Mouse (Mus musculus): ENCODE data around the gene Dbndd1. TPM values are rescaled to one million over a fixed set of nuclear protein-coding genes. Genes with fewer than 3 reads are reported as not detected.
"Not testable (repeated sequence)": the region's sequence is repeated elsewhere in the genome, so short reads cannot be mapped to it uniquely, and the experiment has no call there.

The Dbndd1 gene
- polyA plus RNA-seq (2015; fragmentation: Nextera tagmentation; extraction: Ambion mirVana), result 67.0 and 84.1 TPM in 2 replicates

DNA sequence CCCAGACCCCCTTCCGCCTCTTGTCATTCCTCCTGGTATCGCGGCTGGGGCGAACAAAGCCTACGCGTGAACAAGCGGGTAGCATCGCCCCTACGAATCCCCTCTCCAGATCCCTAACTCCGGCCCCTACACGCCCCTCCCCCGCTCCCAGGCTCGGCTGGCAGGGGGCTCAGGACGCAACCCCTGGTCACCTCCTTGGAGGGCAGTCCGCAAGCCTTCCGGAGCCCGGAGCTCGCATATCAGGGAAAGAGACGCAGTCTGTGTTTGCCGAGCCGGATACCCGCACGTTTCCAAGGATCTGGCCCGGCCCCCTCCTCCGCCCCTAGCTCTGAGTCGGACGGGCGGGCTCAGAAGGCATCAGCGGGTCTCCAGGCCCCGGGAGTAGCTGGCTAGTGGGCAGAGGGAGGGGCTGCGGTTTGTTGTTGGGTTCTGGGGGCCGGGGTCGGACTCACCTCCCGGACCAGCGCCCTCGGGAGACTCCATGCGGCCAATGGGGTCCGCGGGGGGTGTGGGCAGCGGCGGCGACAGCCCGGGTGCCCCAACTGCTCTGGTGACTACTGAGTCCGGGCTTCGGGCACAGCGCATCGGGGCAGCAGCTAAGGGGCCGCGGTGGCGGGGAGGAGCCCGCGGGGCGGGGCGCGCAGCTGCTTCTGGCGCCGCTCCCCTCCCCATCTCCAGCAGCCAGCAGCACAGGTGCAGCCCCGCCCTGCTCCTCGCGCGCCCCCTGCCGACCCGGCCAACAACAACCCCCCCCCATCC, at the start of gene Dbndd1:
Gene Dbndd1 (minus strand): TSS at position 683 of the 759 bp plus-strand sequence.
- H3K4me3 ChIP-seq (replicated peaks), result peak within 1 kb of the TSS; percentile 91
- H3K27ac ChIP-seq (replicated peaks), result peak within 1 kb of the TSS; percentile 93
- peak; percentile 70 for ATAC-seq (ENCODE audit: low FRiP score)
- H3K36me3 ChIP-seq, result peaks cover 7% of the 10 kb centered on the region
- H3K9ac ChIP-seq (replicated peaks), result peak within 1 kb of the TSS; percentile 81
- under 1% methylated on average over 44 of the region's 63 CpGs for WGBS
- H3K9me3 ChIP-seq (replicated peaks), result no peaks in the 10 kb centered on the region
- peaks cover 46% of the 10 kb centered on the region for H3K4me1 ChIP-seq
- 0 out of 2 replicates have a peak, but pooled peaks cover 3% of the 10 kb centered on the region for H3K27me3 ChIP-seq (replicated peaks)
- H3K4me2 ChIP-seq, result peak within 1 kb of the TSS; percentile 80

- H3K9me3 ChIP-seq (replicated peaks); H3K27me3 ChIP-seq (replicated peaks); H3K27ac ChIP-seq (replicated peaks); H3K4me1 ChIP-seq; ATAC-seq (ENCODE audit: low FRiP score); H3K4me2 ChIP-seq; H3K9ac ChIP-seq (replicated peaks); H3K4me3 ChIP-seq (replicated peaks); H3K36me3 ChIP-seq: not testable (repeated sequence)
- WGBS, result no CpG with 5 or more reads among the region's 45 CpGs
These were observed 49.0 kb upstream of the Dbndd1 start for GRCm38 (mm10) chr8:123564221-123564620.

DNA sequence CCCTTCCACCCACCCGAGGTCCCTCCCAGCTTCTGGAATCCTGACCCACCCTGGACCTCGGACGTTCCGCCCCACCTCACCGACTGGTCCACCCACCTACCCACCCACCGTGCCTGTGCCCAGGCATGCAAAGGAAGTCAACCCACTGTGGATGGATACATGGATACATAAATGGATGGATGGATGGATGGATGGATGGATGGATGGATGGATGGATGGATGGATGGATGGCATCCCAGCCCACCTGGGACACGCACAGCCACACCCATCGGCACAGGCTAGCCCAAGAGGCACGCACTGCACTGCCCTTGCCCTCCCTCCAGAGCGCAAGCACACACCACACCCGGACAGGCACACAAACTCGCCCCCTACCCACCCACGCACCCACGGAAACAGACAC, 22.4 kb upstream of the Dbndd1 start:
- H3K9ac ChIP-seq (replicated peaks); H3K27ac ChIP-seq (replicated peaks); H3K9me3 ChIP-seq (replicated peaks); ATAC-seq (ENCODE audit: low FRiP score); H3K4me3 ChIP-seq (replicated peaks); H3K4me1 ChIP-seq; H3K4me2 ChIP-seq: not testable (repeated sequence)
- Histone ChIP-seq H3K27me3 (replicated peaks) (peaks cover 14% of the 10 kb centered on the region), H3K36me3 (peaks cover 43% of the 10 kb centered on the region)
- WGBS, result 77% methylated on average over 2 of the region's 14 CpGs

GRCm38 (mm10) chr8:123536990-123537380, 21.7 kb upstream of the Dbndd1 start:
- Histone ChIP-seq H3K9ac (replicated peaks) (no peak overlapping the region), H3K9me3 (replicated peaks) (no peaks in the 10 kb centered on the region), H3K27ac (replicated peaks) (no peak overlapping the region), H3K4me2 (no peak overlapping the region), H3K36me3 (peaks cover 49% of the 10 kb centered on the region), H3K4me1 (no peaks in the 10 kb centered on the region), H3K27me3 (replicated peaks) (peaks cover 14% of the 10 kb centered on the region), H3K4me3 (replicated peaks) (no peak overlapping the region)
- no peak for ATAC-seq (ENCODE audit: low FRiP score)
- WGBS, result 35% methylated on average over 10 of the region's 10 CpGs

DNA sequence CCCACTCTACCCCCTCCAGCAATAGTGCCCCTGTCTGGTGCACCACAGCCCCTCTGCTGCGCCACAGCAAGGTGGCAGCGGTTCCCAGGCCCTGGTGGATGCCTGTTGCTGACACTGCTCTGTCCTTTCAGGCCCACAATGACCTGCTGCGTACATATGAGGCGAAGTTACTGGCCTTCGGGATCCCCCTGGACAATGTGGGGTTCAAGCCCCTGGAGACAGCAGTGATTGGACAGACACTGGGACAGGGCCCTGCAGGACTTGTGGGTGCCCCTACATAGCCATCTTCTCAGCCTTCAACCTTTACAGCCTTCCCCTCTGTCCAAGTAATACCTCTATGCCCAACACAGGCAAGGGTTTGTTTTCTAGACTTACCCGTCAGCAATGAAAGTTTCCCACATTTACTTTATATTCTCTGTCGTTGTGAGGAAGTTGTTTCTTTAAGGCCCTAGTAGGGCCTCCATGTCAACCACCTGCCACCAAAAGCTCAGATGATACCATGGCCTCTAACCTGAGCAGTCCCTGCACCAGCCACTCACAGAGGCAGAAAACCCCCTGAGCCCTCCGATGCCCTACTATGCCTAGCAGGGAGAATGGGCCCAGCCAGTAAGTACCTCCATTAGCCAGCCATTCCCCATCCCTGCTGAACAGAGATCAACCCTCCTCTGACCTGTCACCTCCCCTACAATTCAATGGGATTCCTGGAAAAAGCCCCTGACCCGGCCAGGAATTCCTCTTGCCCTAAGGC, 21.2 kb upstream of the Dbndd1 start:
- Histone ChIP-seq H3K4me1 (no peaks in the 10 kb centered on the region), H3K4me3 (replicated peaks) (no peak overlapping the region), H3K36me3 (peaks cover 55% of the 10 kb centered on the region), H3K4me2 (no peak overlapping the region), H3K9me3 (replicated peaks) (no peaks in the 10 kb centered on the region), H3K27ac (replicated peaks) (no peak overlapping the region), H3K27me3 (replicated peaks) (peaks cover 14% of the 10 kb centered on the region), H3K9ac (replicated peaks) (no peak overlapping the region)
- 86% methylated on average over 9 of the region's 9 CpGs for whole genome bisulfite sequencing
- no peak; the same call in 1 of the 2 replicates for ATAC-seq (ENCODE audit: low FRiP score)

GRCm38 (mm10) chr8:123527720-123528489, 12.6 kb upstream of the Dbndd1 start:
- Histone ChIP-seq H3K36me3 (peaks cover 99% of the 10 kb centered on the region), H3K9ac (replicated peaks) (no peak overlapping the region), H3K27ac (replicated peaks) (no peak overlapping the region), H3K4me1 (no peaks in the 10 kb centered on the region), H3K4me3 (replicated peaks) (no peak overlapping the region), H3K9me3 (replicated peaks) (no peaks in the 10 kb centered on the region), H3K4me2 (no peak overlapping the region), H3K27me3 (replicated peaks) (no peaks in the 10 kb centered on the region)
- WGBS, result 93% methylated on average over 25 of the region's 25 CpGs
- no peak for ATAC-seq (ENCODE audit: low FRiP score)

GRCm38 (mm10) chr8:123520048-123520447, 4.8 kb upstream of the Dbndd1 start:
- H3K4me1 ChIP-seq, result peaks cover 35% of the 10 kb centered on the region
- H3K27ac ChIP-seq (replicated peaks); H3K4me3 ChIP-seq (replicated peaks); H3K9ac ChIP-seq (replicated peaks); H3K9me3 ChIP-seq (replicated peaks); H3K27me3 ChIP-seq (replicated peaks); ATAC-seq (ENCODE audit: low FRiP score): not testable (repeated sequence)
- H3K36me3 ChIP-seq, result peaks cover 41% of the 10 kb centered on the region
- WGBS, result 97% methylated on average over 1 of the region's 1 CpGs
- peak overlapping the region; percentile 76 for H3K4me2 ChIP-seq

- H3K4me2 ChIP-seq, result peak within 1 kb of the TSS; percentile 76
- peak; percentile 86 for ATAC-seq (ENCODE audit: low FRiP score)
- peak within 1 kb of the TSS; percentile 72 for H3K27ac ChIP-seq (replicated peaks)
- 0 out of 2 replicates have a peak, but pooled peaks cover 3% of the 10 kb centered on the region for H3K27me3 ChIP-seq (replicated peaks)
- peak within 1 kb of the TSS; percentile 74 for H3K4me3 ChIP-seq (replicated peaks)
- peaks cover 41% of the 10 kb centered on the region for H3K4me1 ChIP-seq
- 0% methylated on average over 20 of the region's 20 CpGs for WGBS
- H3K9me3 ChIP-seq (replicated peaks), result no peaks in the 10 kb centered on the region
- peaks cover 28% of the 10 kb centered on the region for H3K36me3 ChIP-seq
- H3K9ac ChIP-seq (replicated peaks), result peak within 1 kb of the TSS; percentile 83
These were observed 3.4 kb upstream of the Dbndd1 start, which contains the start of gene Gas8 for GRCm38 (mm10) chr8:123518667-123519066. Gene Gas8 (plus strand): TSS chr8:123518834.

DNA sequence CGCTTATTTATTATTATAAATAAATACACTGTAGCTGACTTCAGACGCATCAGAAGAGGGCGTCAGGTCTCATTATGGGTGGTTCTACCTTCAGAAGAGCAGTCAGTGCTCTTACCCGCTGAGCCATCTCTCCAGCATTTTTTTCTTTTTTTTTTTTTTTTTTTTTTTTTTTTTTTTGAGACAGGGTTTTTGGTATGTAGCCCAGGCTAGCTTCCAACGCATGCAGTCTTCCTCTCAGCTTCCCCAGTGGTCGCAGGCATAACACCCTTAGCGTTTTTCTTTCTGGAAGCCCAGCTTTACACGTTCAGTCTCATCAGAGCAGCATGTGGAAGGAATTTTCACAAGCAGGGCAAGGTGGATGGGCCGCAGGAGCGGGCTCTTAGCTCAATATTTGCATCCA, 2.9 kb upstream of the Dbndd1 start:
- H3K27me3 ChIP-seq (replicated peaks), result 0 out of 2 replicates have a peak, but pooled peaks cover 3% of the 10 kb centered on the region
- H3K27ac ChIP-seq (replicated peaks), result peak overlapping the region; percentile 56
- H3K4me1 ChIP-seq, result peaks cover 46% of the 10 kb centered on the region
- no peaks in the 10 kb centered on the region for H3K9me3 ChIP-seq (replicated peaks)
- peak overlapping the region; percentile 83; the same call in 1 of the 2 replicates for H3K9ac ChIP-seq (replicated peaks)
- 36% methylated on average over 10 of the region's 10 CpGs for WGBS
- no peak for ATAC-seq (ENCODE audit: low FRiP score)
- peaks cover 23% of the 10 kb centered on the region for H3K36me3 ChIP-seq
- peak overlapping the region; percentile 76 for H3K4me2 ChIP-seq
- H3K4me3 ChIP-seq (replicated peaks), result peak overlapping the region; percentile 74

GRCm38 (mm10) chr8:123516596-123516995, 1.3 kb upstream of the Dbndd1 start:
- no peak overlapping the region for H3K4me3 ChIP-seq (replicated peaks)
- whole genome bisulfite sequencing, result 41% methylated on average over 2 of the region's 2 CpGs
- no peak overlapping the region for H3K4me2 ChIP-seq
- no peaks in the 10 kb centered on the region for H3K9me3 ChIP-seq (replicated peaks)
- H3K36me3 ChIP-seq, result peaks cover 10% of the 10 kb centered on the region; the same call in 1 of the 2 replicates
- peaks cover 52% of the 10 kb centered on the region for H3K4me1 ChIP-seq
- ATAC-seq (ENCODE audit: low FRiP score), result no peak
- H3K27ac ChIP-seq (replicated peaks), result no peak overlapping the region
- H3K27me3 ChIP-seq (replicated peaks), result 0 out of 2 replicates have a peak, but pooled peaks cover 3% of the 10 kb centered on the region
- H3K9ac ChIP-seq (replicated peaks), result no peak overlapping the region

DNA sequence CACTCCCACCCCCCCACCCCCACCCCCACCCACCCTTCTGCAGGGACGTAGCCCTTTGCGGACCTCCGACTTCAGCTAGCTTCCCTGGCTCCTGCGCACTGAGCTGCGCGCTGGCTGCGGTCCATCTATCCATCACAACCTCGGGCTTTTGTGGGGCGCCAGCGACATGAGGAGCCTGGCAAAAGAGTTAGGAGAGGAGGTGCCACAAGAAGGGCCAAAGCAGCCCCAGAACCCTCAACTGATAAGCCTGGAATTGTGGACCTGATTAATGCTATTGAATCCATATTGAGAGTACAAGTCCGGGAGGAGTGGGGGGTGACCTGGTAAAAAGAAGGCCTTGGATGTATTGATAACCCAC, 256 bp upstream of the Dbndd1 start:
- Histone ChIP-seq H3K4me3 (replicated peaks) (peak overlapping the region; percentile 91), H3K27me3 (replicated peaks) (0 out of 2 replicates have a peak, but pooled peaks cover 3% of the 10 kb centered on the region), H3K9ac (replicated peaks) (peak overlapping the region; percentile 40), H3K27ac (replicated peaks) (peak overlapping the region; percentile 75), H3K4me1 (peaks cover 51% of the 10 kb centered on the region), H3K4me2 (peak overlapping the region; percentile 80), H3K36me3 (peaks cover 6% of the 10 kb centered on the region; the same call in 1 of the 2 replicates), H3K9me3 (replicated peaks) (no peaks in the 10 kb centered on the region)
- no peak; the same call in 1 of the 2 replicates for ATAC-seq (ENCODE audit: low FRiP score)
- WGBS, result under 1% methylated on average over 11 of the region's 11 CpGs
